Mouse (Mus musculus): ENCODE data around the gene 4930438A08Rik.
A peak's percentile ranks its signal among the peaks of the same experiment; 100 is the strongest.
"Not testable (repeated sequence)": the region's sequence is repeated elsewhere in the genome, so short reads cannot be mapped to it uniquely, and the experiment has no call there.

The 4930438A08Rik gene

DNA sequence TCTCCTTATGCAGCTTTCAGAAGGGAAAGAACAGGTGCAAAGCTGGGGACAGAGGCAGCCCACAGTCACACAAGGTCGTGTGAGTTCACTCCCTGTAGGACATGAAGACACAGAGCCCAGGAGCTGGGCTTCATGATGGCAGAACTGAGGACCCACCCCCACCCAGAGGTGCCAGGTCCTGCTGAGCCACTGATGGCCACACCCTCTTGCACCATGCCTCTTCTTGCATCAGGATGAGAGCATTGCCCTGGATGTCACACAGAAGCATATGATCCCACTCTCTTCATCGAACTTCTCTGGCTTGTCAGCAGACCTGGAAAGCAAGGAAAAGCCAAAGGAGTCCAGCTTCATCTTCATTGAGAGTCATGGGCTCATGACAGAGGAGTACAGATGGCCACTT, at the start of gene 4930438A08Rik:
4930438A08Rik (plus strand) TSS at position 228 of the 400 bp plus-strand sequence.
- no peak for DNase-seq

DNA sequence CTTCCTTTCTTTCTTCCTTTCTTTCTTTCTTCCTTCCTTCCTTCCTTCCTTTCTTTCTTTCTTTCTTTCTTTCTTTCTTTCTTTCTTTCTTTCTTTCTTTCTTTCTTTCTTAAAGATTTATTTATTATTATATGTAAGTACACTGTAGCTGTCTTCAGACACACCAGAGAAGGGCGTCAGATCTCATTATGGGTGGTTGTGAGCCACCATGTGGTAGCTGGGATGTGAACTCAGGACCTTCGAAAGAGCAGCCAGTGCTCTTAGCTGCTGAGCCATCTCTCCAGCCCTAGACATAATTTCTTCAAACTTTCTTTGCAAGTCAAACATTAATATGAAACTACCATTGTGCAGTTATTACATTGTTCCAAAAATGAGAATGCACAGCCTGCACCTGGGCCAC, 49.7 kb upstream of the 4930438A08Rik start:
- DNase-seq: not testable (repeated sequence)

DNA sequence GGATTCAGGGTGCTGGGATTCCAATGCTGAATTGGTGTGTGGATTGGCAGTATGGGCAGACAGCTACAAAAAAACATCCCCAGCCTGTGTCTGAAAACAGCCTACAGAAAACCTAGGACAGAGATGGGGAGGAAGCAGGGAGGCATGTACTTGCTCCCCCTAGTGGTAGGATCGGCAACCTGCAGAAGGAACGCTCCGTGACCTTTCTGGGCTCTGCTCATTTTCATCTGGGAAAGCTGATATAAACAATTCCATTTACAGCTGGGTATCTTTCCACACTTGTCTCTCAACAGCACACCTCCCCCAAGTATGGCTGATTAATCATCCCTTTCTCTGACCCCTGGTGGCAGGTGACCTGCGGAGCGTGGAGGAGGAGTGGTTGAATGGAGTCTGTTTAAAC, 48.9 kb upstream of the 4930438A08Rik start:
- peak; percentile 78 to 79 for DNase-seq

DNA sequence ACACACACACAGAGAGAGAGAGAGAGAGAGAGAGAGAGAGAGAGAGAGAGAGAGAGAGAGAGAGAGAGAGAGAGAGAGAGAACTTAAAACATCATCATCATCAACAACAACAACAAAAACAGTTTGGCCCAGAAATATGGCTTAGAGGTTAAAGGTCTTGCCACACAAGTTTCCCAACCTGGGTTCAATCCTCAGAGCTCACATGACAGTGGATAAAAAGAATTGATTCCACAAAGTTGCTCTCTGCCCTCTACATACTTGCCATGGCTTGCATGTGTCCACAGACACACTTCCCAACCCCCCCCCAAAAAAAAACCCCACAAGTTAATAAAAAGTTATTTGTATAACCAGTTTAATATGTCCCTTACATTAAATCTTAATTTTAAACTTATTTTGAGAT, 48.2 kb upstream of the 4930438A08Rik start:
- no peak for DNase-seq

DNA sequence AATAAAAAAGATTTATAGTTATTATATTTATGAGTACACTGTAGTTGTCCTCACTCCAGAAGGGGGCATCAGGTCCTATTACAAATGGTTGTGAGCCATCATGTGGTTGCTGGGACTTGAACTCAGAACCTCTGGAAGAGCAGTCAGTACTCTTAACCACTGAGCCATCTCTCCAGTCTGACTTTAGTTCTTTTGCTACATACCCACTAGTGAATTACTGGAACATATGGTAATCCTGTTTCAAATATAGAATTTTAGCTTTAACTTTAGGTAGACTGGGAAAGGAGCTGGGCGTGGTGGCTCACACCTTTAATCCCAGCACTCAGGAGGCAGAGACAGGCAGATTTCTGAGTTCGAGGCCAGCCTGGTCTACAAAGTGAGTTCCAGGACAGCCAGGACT, 46.6 kb upstream of the 4930438A08Rik start:
- DNase-seq: not testable (repeated sequence)

DNA sequence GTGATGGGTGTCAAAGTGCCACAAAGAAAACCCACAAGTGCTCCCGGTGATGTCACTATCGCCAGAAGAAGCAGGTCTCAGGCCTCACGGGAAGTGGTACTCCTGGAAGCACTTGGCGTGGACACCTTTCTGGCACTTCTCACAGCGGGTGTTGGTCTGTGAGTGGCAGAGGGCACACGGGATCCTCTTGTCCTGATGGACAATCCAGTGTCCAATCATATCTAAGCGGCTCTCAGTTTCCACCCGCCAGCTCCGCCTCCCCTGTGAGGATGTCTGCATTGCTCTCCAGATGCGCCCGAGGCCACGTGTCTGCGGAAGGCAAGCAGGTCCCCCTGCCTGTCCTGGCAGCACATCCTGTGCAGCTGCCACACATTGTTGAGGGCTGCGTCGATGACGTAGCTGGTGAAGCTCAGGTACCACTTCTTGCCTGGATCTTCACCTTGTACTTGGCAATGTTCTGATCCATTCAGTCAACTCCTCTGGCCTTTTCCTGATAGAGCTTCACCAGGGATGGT, 44.1 kb upstream of the 4930438A08Rik start:
- DNase-seq: no peak

DNA sequence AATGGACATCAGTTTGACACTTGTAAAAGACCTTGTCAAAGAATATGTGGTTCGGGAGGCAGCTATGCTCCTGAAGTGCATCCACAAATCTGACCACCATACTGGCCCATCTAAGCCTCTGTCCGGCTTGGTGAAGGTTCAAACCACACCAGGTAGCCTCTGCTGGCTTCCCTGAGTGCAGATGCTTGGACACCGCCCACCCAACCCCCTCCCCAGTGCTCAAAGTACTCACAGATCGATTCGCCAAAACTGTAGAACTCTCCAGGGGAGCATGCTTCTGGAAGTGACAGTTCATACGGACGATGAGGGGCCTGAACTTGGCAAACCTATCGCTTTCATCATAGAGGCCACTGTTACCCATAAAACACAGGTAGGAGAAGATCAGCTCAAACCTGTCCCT, 43.4 kb upstream of the 4930438A08Rik start:
- DNase-seq: no peak

DNA sequence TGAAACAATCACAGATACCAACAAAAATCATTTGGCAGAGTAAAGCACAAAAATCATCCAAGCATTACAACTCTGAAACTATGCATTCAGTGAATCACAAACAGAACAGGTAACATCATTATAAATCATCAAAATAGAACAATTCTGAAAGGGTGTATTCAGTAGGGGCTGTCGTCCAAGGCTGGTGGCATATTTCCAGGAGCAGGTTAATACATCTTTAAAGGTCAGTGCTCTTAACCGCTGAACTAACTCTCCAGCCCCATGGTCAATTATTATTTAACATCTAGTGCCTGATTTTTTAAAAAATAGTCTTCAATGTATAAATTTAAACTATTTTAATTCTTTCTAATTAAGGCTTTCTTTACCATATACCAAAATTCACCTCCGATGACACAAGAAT, 40.0 kb upstream of the 4930438A08Rik start:
- not testable (repeated sequence) for DNase-seq

DNA sequence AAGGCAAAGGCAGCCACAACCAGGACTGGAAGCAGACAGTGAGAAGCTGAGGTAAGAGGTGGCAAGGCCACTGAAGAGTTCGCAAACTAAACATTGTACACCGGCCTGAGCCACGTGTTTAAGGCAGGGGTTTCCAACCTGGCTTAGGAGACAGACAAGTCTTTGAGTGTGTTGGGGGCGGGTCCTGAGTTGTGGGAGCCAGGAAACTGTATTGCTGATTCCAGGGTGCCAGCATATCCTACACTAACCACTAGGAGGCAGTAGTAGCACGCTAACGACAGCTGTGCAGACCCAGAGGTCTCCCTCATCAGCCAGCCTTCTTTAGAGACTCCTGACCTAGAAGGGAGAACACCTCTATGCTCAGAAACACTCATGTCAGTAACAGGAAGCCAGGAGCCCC, 39.4 kb upstream of the 4930438A08Rik start:
- peak; percentile 67 to 68 for DNase-seq

DNA sequence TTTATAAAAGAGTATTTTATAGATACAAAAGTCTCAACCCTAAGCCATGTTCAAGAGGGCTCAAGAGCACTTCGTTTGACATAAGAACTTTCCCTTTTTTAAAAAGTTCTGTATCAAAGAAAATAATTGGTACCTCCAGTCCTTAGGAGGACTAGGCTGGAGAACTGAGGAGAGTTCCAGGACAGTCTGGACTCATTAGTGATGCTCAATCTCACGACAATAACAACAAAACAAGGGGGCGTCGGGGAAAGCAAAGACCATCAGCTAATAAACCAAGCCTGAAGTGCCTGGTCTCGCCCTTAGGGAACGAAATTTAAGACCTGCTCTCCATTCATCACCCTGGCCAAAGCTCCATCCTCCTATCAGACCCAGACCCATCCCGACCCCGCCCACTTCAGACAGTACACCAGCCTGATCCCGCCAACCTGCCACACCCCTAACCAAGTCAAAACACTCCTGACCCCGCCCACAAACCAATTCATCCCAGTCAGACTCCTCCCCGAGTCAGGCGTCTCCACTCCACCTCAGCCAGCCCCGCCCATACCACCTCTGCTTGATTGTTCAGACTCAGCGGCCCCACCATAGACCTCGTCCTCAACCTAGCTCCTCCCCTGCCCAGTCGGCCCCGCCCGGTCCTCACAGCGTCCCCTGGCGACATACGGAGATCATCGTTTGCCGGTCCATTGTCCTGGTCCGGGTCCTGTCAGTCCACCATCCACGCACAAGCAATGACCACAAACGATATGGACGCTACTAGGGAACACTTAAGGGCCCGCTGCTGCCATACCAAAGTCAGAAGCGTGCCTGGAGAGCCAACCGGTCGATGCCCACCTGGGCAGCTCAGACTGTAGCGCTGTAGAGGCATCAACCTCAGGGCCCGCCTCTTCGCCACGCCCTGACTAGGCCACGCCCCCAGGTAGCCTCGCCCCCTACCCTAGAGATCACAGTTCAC, 35.5 kb upstream of the 4930438A08Rik start:
- DNase-seq: peak; percentile 83 to 84

DNA sequence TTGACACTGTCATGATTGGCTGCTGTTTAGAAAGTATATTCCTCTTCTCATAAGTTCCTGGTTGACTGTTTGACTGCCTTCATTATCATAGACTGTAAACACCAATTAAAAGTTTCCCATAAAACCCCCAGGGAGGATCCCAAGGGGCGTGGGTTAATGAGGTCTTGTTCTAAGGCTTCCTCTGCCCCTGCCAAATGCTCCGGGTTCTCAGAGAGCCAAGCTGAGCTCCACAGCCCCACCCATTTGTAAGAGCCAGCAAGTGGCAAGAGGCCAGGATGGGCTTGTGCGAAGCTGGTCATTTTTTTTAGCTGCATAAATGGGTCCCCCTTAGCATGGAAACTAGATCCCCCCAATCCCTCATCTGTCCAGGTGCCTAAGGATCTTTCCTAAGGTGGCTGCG, 27.3 kb upstream of the 4930438A08Rik start:
- DNase-seq: no peak

DNA sequence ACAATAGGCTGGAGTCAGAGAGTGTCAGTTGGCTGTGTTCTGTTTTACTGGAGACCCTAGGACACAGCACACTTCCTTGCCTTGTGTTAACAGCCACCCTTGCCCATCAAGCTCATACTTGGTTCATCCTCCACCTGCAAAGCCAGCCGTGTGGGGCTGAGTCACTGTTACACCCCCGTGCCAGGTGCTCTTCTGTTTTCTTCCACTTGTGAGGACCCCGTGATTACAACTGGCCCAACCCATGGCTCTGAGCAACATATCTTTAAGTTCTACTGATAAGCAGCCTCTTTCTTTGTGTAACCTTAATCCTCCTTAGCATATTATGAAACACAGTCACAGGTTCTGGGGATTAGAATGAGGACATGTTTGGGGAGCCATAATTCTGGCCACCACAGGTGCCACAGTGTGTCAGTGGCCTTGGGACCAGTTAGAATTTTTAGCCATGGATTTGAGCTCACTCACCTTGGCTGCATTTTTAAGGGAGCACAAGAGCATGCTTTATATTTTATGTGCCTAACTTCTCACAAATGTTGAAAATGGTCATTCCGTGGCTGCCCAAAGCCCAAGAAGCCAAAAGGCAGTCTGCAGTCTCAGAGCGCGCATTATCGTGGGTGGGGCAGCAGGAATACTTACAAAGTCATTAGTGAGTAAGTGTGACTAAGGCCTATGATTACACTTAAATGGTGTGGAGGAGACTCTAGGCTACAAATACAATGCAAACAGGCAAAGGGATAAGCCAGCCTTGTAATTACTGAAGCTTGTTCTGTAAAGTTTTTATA, 25.2 kb upstream of the 4930438A08Rik start:
- DNase-seq: no peak

DNA sequence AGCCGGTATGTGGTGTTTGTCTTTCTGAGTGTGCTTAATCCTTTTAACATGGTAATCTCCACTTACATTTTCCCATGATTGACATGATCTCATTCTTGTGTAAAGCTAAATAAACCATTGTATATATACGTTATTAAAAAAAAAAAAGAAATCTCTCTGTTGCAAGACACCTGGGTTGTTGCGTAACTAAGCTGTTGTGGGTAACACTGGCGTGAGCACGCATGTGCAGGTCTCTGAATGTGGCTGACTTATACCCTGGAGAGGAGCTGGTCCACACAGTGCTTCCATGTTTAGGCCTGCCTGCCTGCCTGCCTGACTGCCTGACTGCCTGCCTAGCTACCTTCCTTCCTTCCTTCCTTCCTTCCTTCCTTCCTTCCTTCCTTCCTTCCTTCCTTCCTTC, 24.0 kb upstream of the 4930438A08Rik start:
- no peak for DNase-seq

DNA sequence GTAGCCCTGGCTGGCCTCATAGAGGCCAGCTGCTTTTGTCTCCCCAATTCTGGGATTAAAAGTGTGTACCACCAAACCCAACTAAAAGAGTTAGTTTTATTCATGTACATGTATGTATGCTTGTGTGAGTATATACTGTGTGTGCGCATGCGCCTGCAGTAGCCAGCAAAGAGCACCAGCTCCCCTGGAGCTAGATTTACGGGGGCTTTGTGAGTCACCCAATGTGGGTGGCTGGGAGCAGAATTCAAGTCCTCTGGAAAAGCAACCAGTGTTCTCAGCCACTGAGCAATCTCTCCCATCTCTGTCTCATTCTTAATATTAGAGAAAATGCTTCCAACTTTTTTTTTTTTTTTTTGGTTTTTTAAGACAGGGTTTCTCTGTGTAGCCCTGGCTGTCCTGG, 20.2 kb upstream of the 4930438A08Rik start:
- DNase-seq: no peak

DNA sequence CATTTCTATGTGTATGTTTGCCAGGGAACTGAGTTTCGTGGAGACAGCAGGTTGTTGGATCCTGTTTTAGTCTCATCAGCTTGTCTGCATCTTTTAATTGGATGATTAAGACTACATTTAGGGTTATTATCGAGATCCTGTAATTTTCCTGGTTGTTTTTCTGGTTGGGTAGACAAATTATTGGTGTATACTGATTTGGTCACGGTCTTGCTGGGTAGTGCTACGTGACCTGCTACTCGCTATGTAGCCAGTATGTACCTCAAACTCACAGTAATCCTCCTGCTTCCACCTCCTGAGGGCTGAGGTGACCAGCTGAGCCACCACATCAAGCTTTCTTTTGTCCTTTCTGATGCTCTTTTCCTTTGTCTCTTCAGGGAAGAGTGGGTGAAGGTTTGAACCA, 16.8 kb upstream of the 4930438A08Rik start:
- no peak for DNase-seq

DNA sequence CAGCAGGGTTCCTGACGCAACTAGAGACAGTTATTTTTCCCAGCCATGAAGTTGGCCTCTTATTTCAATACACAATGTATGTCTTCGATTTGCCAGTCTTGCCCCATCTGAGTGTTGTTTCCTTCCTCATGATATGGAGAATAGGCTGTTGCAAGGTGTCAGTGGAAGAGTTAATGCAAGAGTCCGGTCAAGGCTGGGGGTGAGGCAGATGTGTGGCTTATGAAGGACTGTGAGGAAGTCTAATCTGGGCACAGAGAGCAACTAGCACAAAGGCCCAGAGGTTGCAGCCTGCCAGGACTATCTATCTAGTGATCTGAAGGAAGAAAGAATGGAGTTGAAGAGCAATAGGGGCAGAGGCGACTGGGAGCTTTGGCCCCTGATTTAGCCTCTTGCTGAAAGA, 14.4 kb upstream of the 4930438A08Rik start:
- no peak for DNase-seq

DNA sequence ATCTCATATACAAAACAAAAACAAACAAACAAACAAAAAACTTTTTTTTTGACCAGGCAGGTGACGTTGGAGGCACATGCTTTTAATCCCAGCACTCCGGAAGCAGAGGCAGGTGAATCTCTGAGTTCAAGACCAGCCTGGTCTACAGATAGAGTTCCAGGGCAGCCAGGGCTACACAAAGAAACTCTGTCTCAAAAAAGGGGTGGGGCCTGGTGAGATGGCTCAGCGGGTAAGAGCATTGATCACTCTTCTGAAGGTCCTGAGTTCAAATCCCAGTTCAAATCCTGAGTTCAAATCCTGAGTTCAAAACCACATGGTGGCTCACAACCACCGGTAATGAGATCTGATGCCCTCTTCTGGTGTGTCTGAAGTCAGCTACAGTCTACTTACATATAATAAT, 12.8 kb upstream of the 4930438A08Rik start:
- no peak for DNase-seq

DNA sequence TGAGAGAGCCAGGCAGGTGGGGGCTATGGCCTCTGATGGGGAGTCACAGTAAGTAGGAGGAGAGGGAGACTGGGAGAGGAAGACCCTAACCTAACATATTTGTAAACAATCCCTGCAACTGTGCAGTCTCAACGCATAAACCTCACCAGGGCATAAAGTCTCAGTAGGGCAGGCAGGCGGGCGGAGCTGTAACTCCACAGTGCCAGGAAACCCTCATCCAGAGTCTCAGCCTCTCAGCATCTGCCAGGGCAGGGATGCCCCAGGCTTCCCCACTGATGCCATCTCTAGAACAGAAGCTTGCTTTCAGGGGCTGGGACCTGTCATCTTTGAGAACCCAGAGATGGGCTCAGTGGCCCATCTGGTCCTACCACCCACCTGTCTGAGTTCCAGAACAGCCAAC, 12.3 kb upstream of the 4930438A08Rik start:
- DNase-seq: no peak

DNA sequence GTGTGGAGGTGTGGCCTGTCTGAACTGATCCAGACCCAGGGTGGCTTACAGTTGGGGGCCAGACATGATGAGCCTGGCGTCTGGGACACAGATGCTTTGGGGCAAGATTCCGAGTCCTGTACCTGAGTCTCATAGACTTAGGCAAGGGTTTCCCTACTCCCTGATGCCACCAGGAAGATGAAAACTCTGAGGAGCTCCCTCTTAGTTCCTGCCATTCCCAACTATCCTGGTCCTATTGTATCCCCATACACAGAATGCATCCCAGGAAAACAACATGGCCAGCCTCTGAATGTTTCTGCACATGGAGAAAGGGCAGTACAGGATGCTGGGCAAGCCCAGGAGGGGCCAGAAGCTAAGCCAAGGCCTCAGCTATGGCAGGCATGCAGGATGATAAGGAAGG, 11.1 kb upstream of the 4930438A08Rik start:
- no peak for DNase-seq

DNA sequence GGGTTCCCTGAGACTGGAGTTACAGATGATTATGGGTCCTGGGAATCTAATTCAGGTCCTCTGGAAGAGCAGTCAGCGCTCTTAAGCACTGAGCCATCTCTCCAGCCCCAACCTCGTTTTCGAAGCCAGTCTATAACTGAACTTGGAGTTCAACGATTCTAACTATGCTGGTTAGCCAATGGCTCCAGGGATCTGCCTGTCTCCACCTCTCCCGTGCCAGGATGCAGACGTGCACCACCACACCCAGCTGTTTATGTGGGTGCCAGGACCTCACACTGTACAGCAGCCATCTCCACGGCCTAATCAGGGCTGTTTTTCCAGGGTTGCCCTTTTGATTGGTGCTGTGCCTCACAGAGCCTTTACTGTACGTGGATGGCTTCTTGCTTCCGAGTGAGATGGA, 10.1 kb upstream of the 4930438A08Rik start:
- DNase-seq: no peak

DNA sequence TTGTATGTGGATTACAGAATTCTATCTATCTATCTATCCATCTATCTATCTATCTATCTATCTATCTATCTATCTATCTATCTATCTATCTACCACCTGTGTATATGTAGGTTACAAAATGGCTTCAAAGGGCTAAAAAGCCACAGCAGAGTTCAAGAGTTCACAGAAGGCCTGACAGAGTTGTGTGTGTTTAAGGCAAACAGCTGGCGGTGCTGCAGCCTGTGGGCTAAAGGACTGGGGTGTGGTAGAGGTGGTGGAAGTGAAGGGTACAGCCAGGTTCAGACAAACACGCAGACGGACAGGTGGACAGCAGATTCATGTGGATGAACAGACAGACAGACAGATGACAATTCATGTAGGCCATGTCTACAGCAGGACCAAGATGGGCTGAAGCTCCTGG, 6.3 kb upstream of the 4930438A08Rik start:
- DNase-seq: no peak

DNA sequence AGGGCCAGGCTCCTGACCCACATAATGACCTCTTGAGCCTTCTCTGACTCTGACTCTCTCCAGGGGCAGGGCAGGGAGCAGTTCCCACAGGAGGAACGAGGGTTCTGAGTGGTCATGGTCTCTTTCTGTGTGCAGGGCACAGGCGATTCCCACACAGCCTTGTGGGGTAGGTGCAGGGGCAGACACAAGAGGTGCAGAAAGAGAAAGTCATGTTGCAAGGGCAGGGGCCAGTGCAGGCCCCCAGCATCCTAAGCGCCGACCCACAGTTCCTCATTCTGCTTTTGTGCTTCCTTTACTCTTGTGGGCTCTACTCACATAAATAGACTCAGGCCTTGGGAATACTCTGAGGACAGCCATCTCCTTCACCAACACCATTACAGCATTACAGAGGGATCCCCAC, 1.2 kb downstream of the 4930438A08Rik start:
- DNase-seq: no peak

DNA sequence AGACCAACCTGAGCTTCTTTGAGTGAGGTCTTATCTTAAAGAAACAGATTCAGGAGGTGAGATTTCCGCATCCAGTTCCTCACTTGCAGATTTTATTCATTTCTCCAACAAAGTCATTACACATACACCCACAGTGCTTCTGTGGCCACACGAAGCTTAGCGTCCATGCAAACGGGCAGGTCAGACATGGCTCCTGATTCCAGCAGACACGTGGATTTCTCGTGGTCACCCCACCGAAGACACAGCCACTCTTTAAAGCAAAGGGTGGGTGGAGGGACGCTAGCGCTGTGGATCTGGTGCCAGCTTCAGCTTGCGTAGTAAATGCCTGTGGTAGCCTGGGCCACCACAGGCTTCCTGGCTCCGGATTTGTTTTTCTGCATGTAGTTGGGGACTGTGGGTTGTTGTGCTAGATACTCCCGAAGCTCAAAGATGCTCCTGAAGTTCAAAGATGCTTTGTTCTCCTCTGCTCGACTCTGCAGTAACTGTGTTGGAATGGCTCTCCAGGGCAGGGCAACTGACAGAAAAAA, 7.4 kb downstream of the 4930438A08Rik start:
- no peak for DNase-seq

DNA sequence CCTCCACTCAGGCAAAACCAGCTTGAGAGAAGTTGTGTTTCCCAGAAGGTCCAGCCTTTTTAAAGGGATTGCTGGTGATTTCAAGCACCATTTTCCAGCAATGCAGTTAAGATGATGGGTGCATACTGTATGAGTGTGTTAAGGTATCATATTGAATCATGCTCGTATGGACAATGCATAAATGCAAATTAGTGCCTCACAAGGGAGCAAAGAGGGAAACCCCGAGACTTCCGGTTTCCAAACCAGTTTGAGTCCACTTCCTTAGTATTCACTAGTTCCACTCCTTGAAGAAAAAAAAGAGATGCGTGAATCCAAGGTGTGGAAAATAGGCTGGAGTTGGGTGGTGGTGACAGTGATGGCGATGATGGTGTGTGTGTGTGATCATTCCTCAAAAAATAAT, 7.9 kb downstream of the 4930438A08Rik start:
- no peak for DNase-seq
